Mouse (Mus musculus): ENCODE measurements at regions not wholly inside any gene's neighbourhood (a gene's known extent, or its start where the extent isn't known, plus 50 kb on each side); places are given as distances from the start of the nearest gene placed in this dataset.
A peak's percentile ranks its signal among the peaks of the same experiment; 100 is the strongest.

GRCm38 (mm10) chr1:90481247-90481646 lies 121.5 kb upstream of the Cops8 start:
- H3K27me3 ChIP-seq: no peaks in the 10 kb centered on the region
- no peak overlapping the region for H3K4me2 ChIP-seq (replicated peaks)
- H3K36me3 ChIP-seq: no peaks in the 10 kb centered on the region
- H3K9me3 ChIP-seq: no peaks in the 10 kb centered on the region
- H3K4me1 ChIP-seq: peaks cover 8% of the 10 kb centered on the region; the same call in 1 of the 2 replicates
- ATAC-seq (ENCODE audit: low FRiP score, low read depth): no peak
- H3K27ac ChIP-seq (replicated peaks): no peak overlapping the region
- no peak overlapping the region for H3K4me3 ChIP-seq
- WGBS: 88% methylated on average over 5 of the region's 5 CpGs
- no peak overlapping the region for H3K9ac ChIP-seq (replicated peaks)

DNA sequence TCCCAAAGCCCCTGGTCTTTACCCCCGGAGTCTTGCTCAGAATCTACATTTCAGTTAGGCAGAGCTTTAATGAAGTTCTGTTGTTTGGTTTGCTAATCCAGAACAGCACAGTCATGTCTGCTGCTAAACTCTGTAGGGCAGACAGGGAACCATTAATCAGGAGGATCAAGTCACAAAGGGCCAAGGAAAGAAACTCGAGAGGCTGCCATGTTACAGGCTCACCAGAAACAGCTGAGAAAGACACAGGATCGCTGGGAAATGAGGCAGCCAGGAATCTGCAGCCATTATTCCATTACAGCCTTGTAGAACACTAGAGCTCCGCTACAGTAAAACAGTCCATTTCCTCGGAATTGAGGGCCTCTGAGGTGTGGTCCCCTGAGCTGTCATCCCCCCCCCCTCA lies 121.1 kb upstream of the Cops8 start:
- no peaks in the 10 kb centered on the region for H3K36me3 ChIP-seq
- no peak for ATAC-seq (ENCODE audit: low FRiP score, low read depth)
- no peak overlapping the region for H3K27ac ChIP-seq (replicated peaks)
- no peak overlapping the region for H3K9ac ChIP-seq (replicated peaks)
- no peak overlapping the region for H3K4me3 ChIP-seq
- H3K4me2 ChIP-seq (replicated peaks): no peak overlapping the region
- peaks cover 8% of the 10 kb centered on the region; the same call in 1 of the 2 replicates for H3K4me1 ChIP-seq
- no peaks in the 10 kb centered on the region for H3K27me3 ChIP-seq
- 76% methylated on average over 5 of the region's 5 CpGs for WGBS
- H3K9me3 ChIP-seq: 0 out of 2 replicates have a peak, but pooled peaks cover 1% of the 10 kb centered on the region

DNA sequence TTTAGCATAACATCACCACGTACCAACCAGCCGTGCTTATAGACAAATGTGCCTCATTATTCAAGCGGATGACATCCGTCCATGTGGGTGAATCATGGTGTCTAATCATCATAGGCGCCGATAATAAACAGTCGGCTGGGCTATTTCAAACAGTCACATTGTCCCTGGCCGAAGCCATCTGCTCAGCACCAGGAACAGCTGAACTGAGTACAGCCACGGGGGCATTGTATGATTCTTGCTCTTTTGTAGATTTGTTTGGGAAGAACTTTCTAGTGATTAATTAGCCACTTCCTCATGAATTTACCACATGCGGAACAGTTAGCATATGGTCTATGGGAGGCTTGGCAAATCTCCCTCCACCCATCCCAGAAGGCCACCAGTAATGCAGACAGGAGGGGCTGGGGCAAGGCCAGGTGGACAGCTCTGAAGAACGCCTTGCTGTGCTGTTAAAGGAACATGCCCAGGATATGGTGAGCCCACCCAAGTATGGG lies 116.4 kb upstream of the Cops8 start:
- H3K4me3 ChIP-seq: no peak overlapping the region
- 0 out of 2 replicates have a peak, but pooled peaks cover 4% of the 10 kb centered on the region for H3K9me3 ChIP-seq
- H3K36me3 ChIP-seq: no peaks in the 10 kb centered on the region
- no peak overlapping the region for H3K4me2 ChIP-seq (replicated peaks)
- ATAC-seq (ENCODE audit: low FRiP score, low read depth): 0 out of 2 replicates have a peak, but pooled peaks have one; percentile 12
- no peaks in the 10 kb centered on the region for H3K27me3 ChIP-seq
- peaks cover 4% of the 10 kb centered on the region; the same call in 1 of the 2 replicates for H3K4me1 ChIP-seq
- no peak overlapping the region for H3K9ac ChIP-seq (replicated peaks)
- WGBS: 70% methylated on average over 11 of the region's 11 CpGs
- no peak overlapping the region for H3K27ac ChIP-seq (replicated peaks)

DNA sequence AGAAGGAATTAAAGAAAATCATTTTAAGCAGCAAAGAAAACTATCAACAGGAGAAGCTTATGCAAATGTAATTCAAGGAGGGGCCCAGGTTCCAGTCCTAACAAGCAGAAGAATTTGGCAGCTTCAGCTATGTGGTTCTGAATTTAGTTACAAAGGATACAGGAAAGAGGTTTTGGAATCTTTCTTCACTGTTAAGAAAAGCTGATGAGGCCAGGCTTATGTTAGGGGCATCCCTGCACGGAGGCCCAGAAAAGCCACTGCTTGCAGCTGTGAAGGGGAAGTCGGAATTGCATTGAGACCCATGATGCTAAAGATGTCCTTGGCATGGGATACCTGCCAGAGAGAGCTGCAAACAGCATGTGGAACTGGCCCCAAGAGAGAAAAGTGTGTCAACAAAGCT lies 114.9 kb upstream of the Cops8 start:
- no peaks in the 10 kb centered on the region for H3K27me3 ChIP-seq
- no peak overlapping the region for H3K9ac ChIP-seq (replicated peaks)
- WGBS: 85% methylated on average over 2 of the region's 2 CpGs
- ATAC-seq (ENCODE audit: low FRiP score, low read depth): no peak
- H3K27ac ChIP-seq (replicated peaks): no peak overlapping the region
- H3K4me2 ChIP-seq (replicated peaks): no peak overlapping the region
- H3K4me3 ChIP-seq: no peak overlapping the region
- no peaks in the 10 kb centered on the region for H3K36me3 ChIP-seq
- H3K4me1 ChIP-seq: peaks cover 4% of the 10 kb centered on the region; the same call in 1 of the 2 replicates
- H3K9me3 ChIP-seq: 0 out of 2 replicates have a peak, but pooled peaks cover 4% of the 10 kb centered on the region

- Histone ChIP-seq H3K4me3 (no peak overlapping the region), H3K9ac (replicated peaks) (no peak overlapping the region), H3K9me3 (0 out of 2 replicates have a peak, but pooled peaks cover 4% of the 10 kb centered on the region), H3K27ac (replicated peaks) (no peak overlapping the region), H3K4me1 (peaks cover 11% of the 10 kb centered on the region), H3K27me3 (no peaks in the 10 kb centered on the region), H3K36me3 (no peaks in the 10 kb centered on the region), H3K4me2 (replicated peaks) (no peak overlapping the region)
- ATAC-seq (ENCODE audit: low FRiP score, low read depth): no peak
- 84% methylated on average over 2 of the region's 2 CpGs for WGBS
These were observed 113.8 kb upstream of the Cops8 start for GRCm38 (mm10) chr1:90488991-90489390.

GRCm38 (mm10) chr1:90490335-90490734 lies 112.4 kb upstream of the Cops8 start:
- ATAC-seq (ENCODE audit: low FRiP score, low read depth): no peak
- Histone ChIP-seq H3K4me1 (peaks cover 11% of the 10 kb centered on the region), H3K4me2 (replicated peaks) (no peak overlapping the region), H3K36me3 (no peaks in the 10 kb centered on the region), H3K4me3 (no peak overlapping the region), H3K27me3 (no peaks in the 10 kb centered on the region), H3K27ac (replicated peaks) (no peak overlapping the region), H3K9ac (replicated peaks) (no peak overlapping the region), H3K9me3 (0 out of 2 replicates have a peak, but pooled peaks cover 4% of the 10 kb centered on the region)
- 90% methylated on average over 10 of the region's 10 CpGs for WGBS

DNA sequence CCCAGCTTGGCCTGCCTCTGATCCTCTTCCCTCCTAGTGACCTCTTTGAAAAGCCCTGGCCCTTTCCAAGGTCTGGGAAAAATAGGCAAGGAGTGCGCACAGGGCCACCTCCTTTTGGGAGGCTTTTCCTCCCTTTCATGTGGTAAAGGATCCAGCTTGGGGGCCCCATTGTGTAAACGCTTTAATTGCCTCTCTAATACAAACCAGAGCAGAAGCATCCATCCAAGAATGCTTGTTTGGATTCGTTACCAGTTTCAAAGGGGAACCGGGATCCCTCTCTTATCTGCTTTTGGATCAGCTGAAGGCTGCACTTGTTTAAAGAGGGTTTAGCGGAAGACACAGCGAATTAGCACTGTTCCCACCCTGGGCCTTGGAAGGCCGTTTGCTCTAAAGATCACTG lies 109.3 kb upstream of the Cops8 start:
- H3K27ac ChIP-seq (replicated peaks): no peak overlapping the region
- H3K36me3 ChIP-seq: no peaks in the 10 kb centered on the region
- no peak overlapping the region for H3K4me2 ChIP-seq (replicated peaks)
- 14% methylated on average over 7 of the region's 7 CpGs for WGBS
- no peak for ATAC-seq (ENCODE audit: low FRiP score, low read depth)
- no peaks in the 10 kb centered on the region for H3K9me3 ChIP-seq
- H3K4me3 ChIP-seq: no peak overlapping the region
- H3K27me3 ChIP-seq: no peaks in the 10 kb centered on the region
- no peak overlapping the region for H3K9ac ChIP-seq (replicated peaks)
- H3K4me1 ChIP-seq: peaks cover 6% of the 10 kb centered on the region

DNA sequence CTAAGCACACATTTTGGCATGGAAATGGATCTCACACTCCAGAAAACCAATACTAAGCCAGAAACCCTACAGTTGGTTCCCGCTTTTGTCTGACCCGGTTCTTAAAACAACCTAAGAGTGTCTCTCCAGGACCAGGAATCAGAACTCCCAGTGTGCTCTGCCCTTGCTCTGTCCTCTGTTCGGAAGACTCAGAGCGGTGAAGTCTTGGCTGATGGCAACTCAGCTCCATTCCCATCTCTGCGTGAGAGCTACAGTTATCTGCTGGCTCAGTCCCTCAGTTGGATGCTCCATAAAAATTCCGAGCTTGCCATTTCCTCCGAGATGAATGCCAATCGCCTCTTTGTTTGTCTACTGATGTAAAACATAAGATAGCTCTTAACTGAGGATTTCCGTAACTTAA lies 107.6 kb upstream of the Cops8 start:
- H3K4me1 ChIP-seq: peaks cover 6% of the 10 kb centered on the region
- ATAC-seq (ENCODE audit: low FRiP score, low read depth): no peak
- 91% methylated on average over 9 of the region's 9 CpGs for WGBS
- H3K4me3 ChIP-seq: no peak overlapping the region
- H3K27me3 ChIP-seq: no peaks in the 10 kb centered on the region
- 0 out of 2 replicates have a peak, but pooled peaks cover 8% of the 10 kb centered on the region for H3K9me3 ChIP-seq
- H3K36me3 ChIP-seq: no peaks in the 10 kb centered on the region
- H3K4me2 ChIP-seq (replicated peaks): no peak overlapping the region
- H3K27ac ChIP-seq (replicated peaks): no peak overlapping the region
- no peak overlapping the region for H3K9ac ChIP-seq (replicated peaks)

DNA sequence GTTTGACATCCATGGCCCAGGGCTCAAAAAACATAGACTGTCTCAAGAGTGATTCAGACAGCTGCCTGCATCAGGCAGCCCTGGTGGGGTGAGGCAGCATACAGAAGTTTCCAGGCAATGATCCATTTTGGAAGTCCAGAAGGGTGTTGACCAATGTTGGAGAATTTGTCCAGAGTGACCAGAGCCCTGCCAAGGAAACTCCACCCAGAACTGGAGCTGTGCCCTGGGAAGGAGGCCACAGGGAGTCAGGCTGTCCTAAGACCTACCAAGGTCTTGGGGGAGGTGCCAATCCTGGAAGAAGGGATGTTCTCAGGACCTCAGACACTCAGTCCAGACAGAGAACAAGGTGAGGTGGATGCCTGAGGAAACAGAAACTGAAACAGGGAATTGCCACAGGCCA lies 105.2 kb upstream of the Cops8 start:
- Histone ChIP-seq H3K4me2 (replicated peaks) (no peak overlapping the region), H3K9ac (replicated peaks) (no peak overlapping the region), H3K9me3 (0 out of 2 replicates have a peak, but pooled peaks cover 8% of the 10 kb centered on the region), H3K36me3 (no peaks in the 10 kb centered on the region), H3K4me3 (no peak overlapping the region), H3K27me3 (no peaks in the 10 kb centered on the region), H3K27ac (replicated peaks) (no peak overlapping the region), H3K4me1 (peaks cover 6% of the 10 kb centered on the region)
- no peak for ATAC-seq (ENCODE audit: low FRiP score, low read depth)

- Histone ChIP-seq H3K27ac (replicated peaks) (no peak overlapping the region), H3K4me3 (no peak overlapping the region), H3K27me3 (no peaks in the 10 kb centered on the region), H3K36me3 (no peaks in the 10 kb centered on the region), H3K9me3 (0 out of 2 replicates have a peak, but pooled peaks cover 8% of the 10 kb centered on the region), H3K4me2 (replicated peaks) (no peak overlapping the region), H3K9ac (replicated peaks) (no peak overlapping the region), H3K4me1 (peaks cover 15% of the 10 kb centered on the region)
- no peak for ATAC-seq (ENCODE audit: low FRiP score, low read depth)
These were observed 101.4 kb upstream of the Cops8 start for GRCm38 (mm10) chr1:90501373-90501772.

GRCm38 (mm10) chr1:90502371-90502770 lies 100.4 kb upstream of the Cops8 start:
- H3K4me2 ChIP-seq (replicated peaks): no peak overlapping the region
- ATAC-seq (ENCODE audit: low FRiP score, low read depth): no peak
- 93% methylated on average over 3 of the region's 3 CpGs for WGBS
- H3K27me3 ChIP-seq: no peaks in the 10 kb centered on the region; the same call in 1 of the 2 replicates
- H3K27ac ChIP-seq (replicated peaks): no peak overlapping the region
- no peak overlapping the region for H3K4me3 ChIP-seq
- H3K36me3 ChIP-seq: no peaks in the 10 kb centered on the region
- H3K9me3 ChIP-seq: 0 out of 2 replicates have a peak, but pooled peaks cover 8% of the 10 kb centered on the region
- peaks cover 15% of the 10 kb centered on the region for H3K4me1 ChIP-seq
- H3K9ac ChIP-seq (replicated peaks): no peak overlapping the region

GRCm38 (mm10) chr1:90502771-90503540 lies 99.8 kb upstream of the Cops8 start:
- no peaks in the 10 kb centered on the region; the same call in 1 of the 2 replicates for H3K27me3 ChIP-seq
- no peak overlapping the region for H3K4me2 ChIP-seq (replicated peaks)
- no peak for ATAC-seq (ENCODE audit: low FRiP score, low read depth)
- no peak overlapping the region for H3K9ac ChIP-seq (replicated peaks)
- no peak overlapping the region for H3K27ac ChIP-seq (replicated peaks)
- 91% methylated on average over 8 of the region's 8 CpGs for WGBS
- peaks cover 15% of the 10 kb centered on the region for H3K4me1 ChIP-seq
- 0 out of 2 replicates have a peak, but pooled peaks cover 8% of the 10 kb centered on the region for H3K9me3 ChIP-seq
- no peaks in the 10 kb centered on the region for H3K36me3 ChIP-seq
- H3K4me3 ChIP-seq: no peak overlapping the region

All from midbrain, embryonic 12.5 days (tissue).